Mouse (Mus musculus) embryonic facial prominence, embryonic 11.5 days (tissue): ENCODE measurements around the gene Cnpy4. TPM values are rescaled to one million over a fixed set of nuclear protein-coding genes. Genes with fewer than 3 reads are reported as not detected.
A peak's percentile ranks its signal among the peaks of the same experiment; 100 is the strongest.

ENCODE experiments used
- ATAC-seq: fragments of 200-750 bp; cut with Nextera tagmentation; replicated peaks from 2 replicates; pipeline ENCODE4 v1.8.0; 2017; ENCODE audit warnings: low read depth; ENCODE audit not compliant: insufficient number of reproducible peaks, low FRiP score, low TSS enrichment
- DNase-seq: peaks from one replicate; pipeline ENCODE4 v3.0.0-alpha.2; 2015; ENCODE audit warnings: low spot score
- H3K27ac ChIP-seq: fragments of 300-500 bp; sonication (generic); replicated peaks from 2 replicates; pipeline ENCODE4 v1.5.1; 2014; ENCODE audit warnings: mild to moderate bottlenecking, low read depth, low read length, control low read depth
- H3K27me3 ChIP-seq: fragments of 300-500 bp; sonication (generic); 2 replicates; pipeline ENCODE4 v1.6.1; 2014; ENCODE audit warnings: mild to moderate bottlenecking, low read length, moderate library complexity, mixed read lengths; ENCODE audit not compliant: control insufficient read depth, insufficient read depth
- H3K36me3 ChIP-seq: fragments of 300-500 bp; sonication (generic); replicated peaks from 2 replicates; pipeline ENCODE4 v1.6.1; 2014; ENCODE audit warnings: low read depth, mild to moderate bottlenecking, low read length, moderate library complexity, mixed read lengths; ENCODE audit not compliant: control insufficient read depth, insufficient read depth
- H3K4me1 ChIP-seq: fragments of 300-500 bp; sonication (generic); 2 replicates; pipeline ENCODE4 v1.6.1; 2014; ENCODE audit warnings: low read length, mixed read lengths; ENCODE audit not compliant: control insufficient read depth, insufficient read depth
- H3K4me2 ChIP-seq: fragments of 300-500 bp; sonication (generic); 2 replicates; pipeline ENCODE4 v1.6.1; 2014; ENCODE audit warnings: low read depth, mild to moderate bottlenecking, control low read depth, low read length, moderate library complexity
- H3K4me3 ChIP-seq: fragments of 300-500 bp; sonication (generic); 2 replicates; pipeline ENCODE4 v1.5.1; 2014; ENCODE audit warnings: low read depth, low read length, control low read depth
- H3K9ac ChIP-seq: fragments of 300-500 bp; sonication (generic); replicated peaks from 2 replicates; pipeline ENCODE4 v1.6.1; 2014; ENCODE audit warnings: mild to moderate bottlenecking, control low read depth, low read length
- H3K9me3 ChIP-seq: fragments of 300-500 bp; sonication (generic); replicated peaks from 2 replicates; pipeline ENCODE4 v1.6.1; 2016; ENCODE audit warnings: mild to moderate bottlenecking, low read length, inconsistent platforms, mixed read lengths; ENCODE audit not compliant: control insufficient read depth
- WGBS: fragments of 180-500 bp; shearing (Covaris S2); extraction: QIAGEN DNeasy Blood & Tissue Kit; methylation state at CpG from one replicate; pipeline ENCODE4 v1.1.7; 2014; 5-methylcytosine and 5-hydroxymethylcytosine counted together
- microRNA counts: library from miRNA; unstranded; fragments of <30 nt; microRNA quantifications from one replicate; lab custom pipeline; 2016
- microRNA-seq: library from miRNA; unstranded; fragments of <30 nt; microRNA quantifications from one replicate; pipeline ENCODE4, GENCODE M21; 2016; ENCODE audit warnings: borderline number of aligned reads
- polyA plus RNA-seq: library from polyadenylated mRNA; unstranded; fragments of >200 nt; fragmentation: Nextera tagmentation; extraction: Ambion mirVana; gene quantifications from 2 replicates; pipeline ENCODE4 v1.2.1, GENCODE M21; 2014

Cnpy4 gene
- polyA plus RNA-seq, 1 experiment from 2014 or later: 56.4 TPM

DNA sequence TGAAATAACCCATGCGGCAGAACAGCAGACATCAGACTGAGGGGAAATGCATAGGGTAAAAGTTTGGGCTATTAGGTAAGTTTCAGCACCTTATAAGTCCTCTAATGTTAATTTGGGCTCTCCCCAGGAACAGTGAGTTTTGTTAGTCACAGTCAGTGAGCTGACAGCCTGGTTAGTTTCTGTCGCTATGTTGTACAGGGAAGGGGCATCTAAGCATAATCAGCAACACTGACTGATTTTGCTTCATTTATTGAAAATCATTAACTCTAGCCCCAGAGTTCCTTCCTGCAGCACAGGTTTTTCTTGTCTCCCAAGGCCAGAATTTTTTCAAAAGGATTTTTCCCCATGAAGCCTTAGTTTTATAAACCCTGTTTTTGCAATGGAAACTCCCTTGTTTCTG, 46.5 kb downstream of the Cnpy4 start:
- 89% methylated on average over 2 of the region's 2 CpGs for WGBS
- H3K4me1 ChIP-seq: no peaks in the 10 kb centered on the region
- H3K27me3 ChIP-seq: no peaks in the 10 kb centered on the region
- no peak for DNase-seq
- ATAC-seq: no peak
- no peaks in the 10 kb centered on the region for H3K36me3 ChIP-seq
- no peak overlapping the region for H3K27ac ChIP-seq
- H3K9me3 ChIP-seq: no peaks in the 10 kb centered on the region
- H3K4me2 ChIP-seq: no peak overlapping the region
- no peak overlapping the region for H3K9ac ChIP-seq
- no peak overlapping the region for H3K4me3 ChIP-seq

- Histone ChIP-seq H3K9me3 (no peaks in the 10 kb centered on the region), H3K4me1 (no peaks in the 10 kb centered on the region), H3K36me3 (no peaks in the 10 kb centered on the region), H3K9ac (no peak overlapping the region), H3K4me3 (no peak overlapping the region), H3K27me3 (no peaks in the 10 kb centered on the region), H3K27ac (no peak overlapping the region), H3K4me2 (no peak overlapping the region)
- DNase-seq (no peak), ATAC-seq (no peak)
These were observed 46.9 kb downstream of the Cnpy4 start for GRCm38 (mm10) chr5:138234224-138234623.

DNA sequence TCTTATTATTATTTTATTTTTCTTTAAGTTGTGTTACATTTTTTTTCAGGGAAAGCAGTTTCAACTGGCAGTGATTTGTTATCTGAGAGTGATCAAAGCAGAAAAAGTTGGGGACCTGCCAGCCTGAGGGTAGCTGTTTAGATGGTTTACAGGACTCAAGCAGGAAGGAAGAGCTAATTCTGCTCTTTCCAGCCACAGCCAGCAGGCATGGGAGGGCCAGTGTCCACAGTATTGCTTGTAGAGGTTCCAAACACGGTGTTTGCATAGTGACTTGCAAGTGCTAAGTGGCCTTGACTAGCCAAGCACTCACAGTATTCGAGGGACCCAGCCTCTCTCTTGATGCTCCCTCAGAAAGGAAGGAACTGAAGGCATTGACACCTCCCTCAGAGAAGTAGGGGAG, 54.2 kb downstream of the Cnpy4 start:
- ATAC-seq: no peak
- H3K36me3 ChIP-seq: no peaks in the 10 kb centered on the region
- no peak overlapping the region for H3K27ac ChIP-seq
- no peak overlapping the region for H3K4me2 ChIP-seq
- H3K4me1 ChIP-seq: no peaks in the 10 kb centered on the region
- H3K4me3 ChIP-seq: no peak overlapping the region
- no peaks in the 10 kb centered on the region for H3K27me3 ChIP-seq
- WGBS: 54% methylated on average over 2 of the region's 2 CpGs
- no peak for DNase-seq
- no peak overlapping the region for H3K9ac ChIP-seq
- H3K9me3 ChIP-seq: no peaks in the 10 kb centered on the region

MicroRNAs encoded within 50 kb of the gene (microRNA counts, 519-probe panel; counts per million panel counts)
- microRNA mmu-miR-106b (lab: Ali Mortazavi, UCI): 5,199 counts per million, percentile 90 among the panel's probes with 10 or more counts
- microRNA mmu-miR-25 (lab: Ali Mortazavi, UCI): 6,255 counts per million, percentile 97 among the panel's probes with 10 or more counts
- 5,155 counts per million, percentile 88 among the panel's probes with 10 or more counts for microRNA mmu-miR-93 (lab: Ali Mortazavi, UCI)

Small RNA genes within 50 kb of the gene (microRNA-seq; reads per million reads assigned to microRNA genes)
- gene Mir106b (13,349 reads per million, percentile 95 among the genes with 10 or more reads in this experiment), gene Mir25 (1,044 reads per million, percentile 72 among the genes with 10 or more reads in this experiment), gene Mir93 (16,929 reads per million, percentile 97 among the genes with 10 or more reads in this experiment)

Other genes starting within 250 kb of the Cnpy4 start
- gene Gjc3, start 224.4 kb upstream of the Cnpy4 start, polyA plus RNA-seq: 0.29 TPM in 1 of 2 replicates, not detected in the other
- not detected in 2 replicates for gene Azgp1, start 206.0 kb upstream of the Cnpy4 start, polyA plus RNA-seq
- not detected in 2 replicates for gene Smok3a, start 166.2 kb upstream of the Cnpy4 start, polyA plus RNA-seq
- gene Smok3b, start 166.1 kb upstream of the Cnpy4 start, polyA plus RNA-seq: not detected in 2 replicates
- not detected in 2 replicates for gene Smok3c, start 134.3 kb upstream of the Cnpy4 start, polyA plus RNA-seq
- gene Zkscan1, start 102.4 kb upstream of the Cnpy4 start, polyA plus RNA-seq: 37.6 and 40.1 TPM in 2 replicates
- 97.3 and 110 TPM in 2 replicates for gene Zscan21, start 70.6 kb upstream of the Cnpy4 start, polyA plus RNA-seq
- 16.3 and 16.4 TPM in 2 replicates for gene Zfp113, start 31.7 kb upstream of the Cnpy4 start, polyA plus RNA-seq
- 272 and 292 TPM in 2 replicates for gene Cops6, start 26.4 kb upstream of the Cnpy4 start, polyA plus RNA-seq
- gene Ap4m1, start 15.5 kb upstream of the Cnpy4 start, polyA plus RNA-seq: 15.9 and 19.7 TPM in 2 replicates
- 303 and 307 TPM in 2 replicates for gene Mcm7, start 15.1 kb upstream of the Cnpy4 start, polyA plus RNA-seq
- 120 and 125 TPM in 2 replicates for gene Taf6, start within 50 bp of the Cnpy4 start, polyA plus RNA-seq
- 8.1 and 8.6 TPM in 2 replicates for gene Mblac1, start 6.8 kb downstream of the Cnpy4 start, polyA plus RNA-seq
- not detected in 2 replicates for gene Nxpe5, start 38.4 kb downstream of the Cnpy4 start, polyA plus RNA-seq
- gene Lamtor4, start 68.0 kb downstream of the Cnpy4 start, polyA plus RNA-seq: 36.8 and 42.9 TPM in 2 replicates
- 3.9 and 4.6 TPM in 2 replicates for gene BC037034, start 76.5 kb downstream of the Cnpy4 start, polyA plus RNA-seq
- 4.0 and 5.4 TPM in 2 replicates for gene Gal3st4, start 85.4 kb downstream of the Cnpy4 start, polyA plus RNA-seq
- gene Gm43720, start 92.5 kb downstream of the Cnpy4 start, polyA plus RNA-seq: 0.03 TPM in 1 of 2 replicates, not detected in the other
- 10.8 and 11.9 TPM in 2 replicates for gene Gpc2, start 92.5 kb downstream of the Cnpy4 start, polyA plus RNA-seq
- gene Stag3, start 92.8 kb downstream of the Cnpy4 start, polyA plus RNA-seq: 4.0 and 5.8 TPM in 2 replicates
- not detected in 2 replicates for gene Pvrig, start 154.5 kb downstream of the Cnpy4 start, polyA plus RNA-seq